Mouse (Mus musculus) liver, embryonic 12.5 days (tissue): ENCODE data around the gene Hist2h2bb. TPM values are rescaled to one million over a fixed set of nuclear protein-coding genes. Genes with fewer than 3 reads are reported as not detected.
A peak's percentile ranks its signal among the peaks of the same experiment; 100 is the strongest.
"Not testable (repeated sequence)": the region's sequence is repeated elsewhere in the genome, so short reads cannot be mapped to it uniquely, and the experiment has no call there.

Experiments used
- ATAC-seq: fragments of 200-750 bp; cut with Nextera tagmentation; 2 replicates; pipeline ENCODE4 v1.8.0; 2017; ENCODE audit warnings: moderate number of reproducible peaks, mild to moderate bottlenecking, moderate library complexity
- H3K27ac ChIP-seq: fragments of 300-500 bp; sonication (generic); 2 replicates; pipeline ENCODE4 v1.5.1; 2016; ENCODE audit warnings: mild to moderate bottlenecking
- H3K27me3 ChIP-seq: fragments of 300-500 bp; sonication (generic); replicated peaks from 2 replicates; pipeline ENCODE4 v1.6.1; 2016; ENCODE audit warnings: mild to moderate bottlenecking, moderate library complexity
- H3K36me3 ChIP-seq: fragments of 300-500 bp; sonication (generic); 2 replicates; pipeline ENCODE4 v1.6.1; 2016; ENCODE audit warnings: mild to moderate bottlenecking, moderate library complexity
- H3K4me1 ChIP-seq: fragments of 300-500 bp; sonication (generic); 2 replicates; pipeline ENCODE4 v1.6.1; 2016
- H3K4me2 ChIP-seq: fragments of 300-500 bp; sonication (generic); 2 replicates; pipeline ENCODE4 v1.6.1; 2016; ENCODE audit warnings: mild to moderate bottlenecking, moderate library complexity
- H3K4me3 ChIP-seq: fragments of 300-500 bp; sonication (generic); 2 replicates; pipeline ENCODE4 v1.5.1; 2016; ENCODE audit warnings: mild to moderate bottlenecking, moderate library complexity
- H3K9ac ChIP-seq: fragments of 300-500 bp; sonication (generic); 2 replicates; pipeline ENCODE4 v1.6.1; 2016; ENCODE audit warnings: mild to moderate bottlenecking, moderate library complexity
- H3K9me3 ChIP-seq: fragments of 300-500 bp; sonication (generic); replicated peaks from 2 replicates; pipeline ENCODE4 v1.6.1; 2016; ENCODE audit warnings: mild to moderate bottlenecking, moderate library complexity
- WGBS: fragments of 180-500 bp; shearing (Covaris S2); methylation state at CpG from one replicate; pipeline ENCODE4 v1.1.7; 2016; ENCODE audit not compliant: insufficient replicate concordance; 5-methylcytosine and 5-hydroxymethylcytosine counted together
- polyA plus RNA-seq: library from polyadenylated mRNA; unstranded; fragments of >200 nt; fragmentation: Nextera tagmentation; extraction: Ambion mirVana; gene quantifications from 2 replicates; pipeline ENCODE4 v1.2.1, GENCODE M21; 2016

Hist2h2bb gene
- polyA plus RNA-seq, 1 experiment from 2014 or later: 31.6 TPM

GRCm38 (mm10) chr3:96231758-96232120 is 37.8 kb upstream of the Hist2h2bb start:
- 38% methylated on average over 2 of the region's 2 CpGs for WGBS
- no peak for ATAC-seq
- Histone ChIP-seq H3K4me1 (peaks cover 27% of the 10 kb centered on the region), H3K27me3 (no peaks in the 10 kb centered on the region), H3K27ac (no peak overlapping the region), H3K4me3 (no peak overlapping the region), H3K4me2 (no peak overlapping the region), H3K9me3 (no peaks in the 10 kb centered on the region), H3K36me3 (no peaks in the 10 kb centered on the region), H3K9ac (no peak overlapping the region)

GRCm38 (mm10) chr3:96234914-96235313 is 34.6 kb upstream of the Hist2h2bb start:
- H3K36me3 ChIP-seq: no peaks in the 10 kb centered on the region
- H3K27ac ChIP-seq: no peak overlapping the region
- WGBS: 58% methylated on average over 2 of the region's 2 CpGs
- no peak overlapping the region for H3K4me3 ChIP-seq
- 0 out of 2 replicates have a peak overlapping the region, but pooled peaks have one; percentile 0 for H3K9ac ChIP-seq
- no peaks in the 10 kb centered on the region for H3K27me3 ChIP-seq
- no peak overlapping the region for H3K4me2 ChIP-seq
- ATAC-seq: no peak
- peaks cover 36% of the 10 kb centered on the region for H3K4me1 ChIP-seq
- no peaks in the 10 kb centered on the region for H3K9me3 ChIP-seq

GRCm38 (mm10) chr3:96235836-96236235 is 33.7 kb upstream of the Hist2h2bb start:
- H3K36me3 ChIP-seq: no peaks in the 10 kb centered on the region
- peaks cover 35% of the 10 kb centered on the region for H3K4me1 ChIP-seq
- H3K4me2 ChIP-seq: peak overlapping the region; percentile 77
- H3K4me3 ChIP-seq: peak overlapping the region; percentile 10
- no peak for ATAC-seq
- peak overlapping the region; percentile 83; the same call in 1 of the 2 replicates for H3K9ac ChIP-seq
- H3K27ac ChIP-seq: peak overlapping the region; percentile 64
- no peaks in the 10 kb centered on the region for H3K9me3 ChIP-seq
- WGBS: 69% methylated on average over 3 of the region's 3 CpGs
- H3K27me3 ChIP-seq: no peaks in the 10 kb centered on the region

- Histone ChIP-seq H3K27me3 (no peaks in the 10 kb centered on the region), H3K27ac (peak overlapping the region; percentile 98), H3K4me3 (peak overlapping the region; percentile 65), H3K4me2 (peak overlapping the region; percentile 77), H3K9me3 (no peaks in the 10 kb centered on the region), H3K4me1 (peaks cover 40% of the 10 kb centered on the region), H3K9ac (peak overlapping the region; percentile 83), H3K36me3 (no peaks in the 10 kb centered on the region)
- 73% methylated on average over 4 of the region's 4 CpGs for WGBS
- ATAC-seq: no peak
Observed at GRCm38 (mm10) chr3:96236834-96237334, 32.7 kb upstream of the Hist2h2bb start.

GRCm38 (mm10) chr3:96237335-96237903 is 32.1 kb upstream of the Hist2h2bb start:
- peaks cover 44% of the 10 kb centered on the region for H3K4me1 ChIP-seq
- H3K27me3 ChIP-seq: no peaks in the 10 kb centered on the region
- WGBS: 24% methylated on average over 7 of the region's 7 CpGs
- H3K9me3 ChIP-seq: no peaks in the 10 kb centered on the region
- peak overlapping the region; percentile 65 for H3K4me3 ChIP-seq
- H3K4me2 ChIP-seq: peak overlapping the region; percentile 77
- ATAC-seq: no peak
- peak overlapping the region; percentile 83 for H3K9ac ChIP-seq
- H3K27ac ChIP-seq: peak overlapping the region; percentile 98
- H3K36me3 ChIP-seq: no peaks in the 10 kb centered on the region

- H3K4me3 ChIP-seq: peak overlapping the region; percentile 65
- under 1% methylated on average over 12 of the region's 12 CpGs for WGBS
- no peaks in the 10 kb centered on the region for H3K36me3 ChIP-seq
- peaks cover 48% of the 10 kb centered on the region for H3K4me1 ChIP-seq
- peak overlapping the region; percentile 98 for H3K27ac ChIP-seq
- no peaks in the 10 kb centered on the region for H3K9me3 ChIP-seq
- H3K27me3 ChIP-seq: no peaks in the 10 kb centered on the region
- peak overlapping the region; percentile 77 for H3K4me2 ChIP-seq
- no peak for ATAC-seq
- peak overlapping the region; percentile 83 for H3K9ac ChIP-seq
Observed at GRCm38 (mm10) chr3:96237904-96238511, 31.5 kb upstream of the Hist2h2bb start.

GRCm38 (mm10) chr3:96238954-96239793 is 30.4 kb upstream of the Hist2h2bb start, which contains the start of gene Hist2h3c2:
Gene Hist2h3c2, minus strand, starts transcription at chr3:96239127.
- H3K4me3 ChIP-seq: peak within 1 kb of the TSS; percentile 65
- ATAC-seq: peak; percentile 85
- not testable (repeated sequence) for H3K36me3 ChIP-seq, H3K9me3 ChIP-seq, H3K27me3 ChIP-seq
- peak within 1 kb of the TSS; percentile 98 for H3K27ac ChIP-seq
- peaks cover 60% of the 10 kb centered on the region for H3K4me1 ChIP-seq
- 0% methylated on average over 19 of the region's 68 CpGs for WGBS
- peak within 1 kb of the TSS; percentile 83 for H3K9ac ChIP-seq
- peak within 1 kb of the TSS; percentile 77 for H3K4me2 ChIP-seq

- H3K36me3 ChIP-seq, H3K9me3 ChIP-seq, H3K27me3 ChIP-seq: not testable (repeated sequence)
- Histone ChIP-seq H3K4me2 (peak within 1 kb of the TSS; percentile 54), H3K27ac (peak within 1 kb of the TSS; percentile 91), H3K4me3 (peak within 1 kb of the TSS; percentile 41), H3K4me1 (peaks cover 66% of the 10 kb centered on the region), H3K9ac (peak within 1 kb of the TSS; percentile 91)
- WGBS: 4% methylated on average over 32 of the region's 85 CpGs
- peak; percentile 71 for ATAC-seq
Observed at GRCm38 (mm10) chr3:96239949-96240798, 29.4 kb upstream of the Hist2h2bb start, which contains the start of gene Hist2h2aa2. Gene Hist2h2aa2, minus strand, starts transcription at chr3:96240276.

GRCm38 (mm10) chr3:96240799-96241197 is 28.8 kb upstream of the Hist2h2bb start:
- ATAC-seq: no peak
- Histone ChIP-seq H3K27ac (peak overlapping the region; percentile 89), H3K9me3 (no peaks in the 10 kb centered on the region), H3K4me2 (peak overlapping the region; percentile 54), H3K27me3 (no peaks in the 10 kb centered on the region), H3K9ac (peak overlapping the region; percentile 91), H3K36me3 (no peaks in the 10 kb centered on the region), H3K4me1 (peaks cover 60% of the 10 kb centered on the region), H3K4me3 (peak overlapping the region; percentile 37; the same call in 1 of the 2 replicates)
- WGBS: 75% methylated on average over 9 of the region's 9 CpGs

GRCm38 (mm10) chr3:96243921-96244572 is 25.5 kb upstream of the Hist2h2bb start:
- no peaks in the 10 kb centered on the region for H3K27me3 ChIP-seq
- peak overlapping the region; percentile 65 for H3K4me3 ChIP-seq
- no peaks in the 10 kb centered on the region for H3K36me3 ChIP-seq
- ATAC-seq: no peak
- H3K9me3 ChIP-seq: no peaks in the 10 kb centered on the region
- peak overlapping the region; percentile 81 for H3K4me2 ChIP-seq
- H3K27ac ChIP-seq: peak overlapping the region; percentile 99
- peaks cover 51% of the 10 kb centered on the region for H3K4me1 ChIP-seq
- peak overlapping the region; percentile 91 for H3K9ac ChIP-seq
- WGBS: 67% methylated on average over 7 of the region's 7 CpGs
